Mouse (Mus musculus) heart, embryonic 12.5 days (tissue): ENCODE data around the gene Kxd1. TPM values are rescaled to one million over a fixed set of nuclear protein-coding genes. Genes with fewer than 3 reads are reported as not detected.

Source experiments
- ATAC-seq: fragments of 200-750 bp; cut with Nextera tagmentation; 2 replicates; pipeline ENCODE4 v1.8.0; 2017; ENCODE audit warnings: moderate TSS enrichment, moderate library complexity; ENCODE audit not compliant: insufficient number of reproducible peaks, low FRiP score
- H3K27ac ChIP-seq: fragments of 300-500 bp; sonication (generic); 2 replicates; pipeline ENCODE4 v1.5.1; 2016; ENCODE audit warnings: mild to moderate bottlenecking, moderate library complexity; ENCODE audit not compliant: poor library complexity, severe bottlenecking
- H3K27me3 ChIP-seq: fragments of 300-500 bp; sonication (generic); replicated peaks from 2 replicates; pipeline ENCODE4 v1.6.1; 2016; ENCODE audit warnings: mild to moderate bottlenecking, moderate library complexity
- H3K36me3 ChIP-seq: fragments of 300-500 bp; sonication (generic); 2 replicates; pipeline ENCODE4 v1.6.1; 2016; ENCODE audit warnings: mild to moderate bottlenecking, moderate library complexity
- H3K4me1 ChIP-seq: fragments of 300-500 bp; sonication (generic); replicated peaks from 2 replicates; pipeline ENCODE4 v1.6.1; 2016; ENCODE audit warnings: mild to moderate bottlenecking
- H3K4me2 ChIP-seq: fragments of 300-500 bp; sonication (generic); 2 replicates; pipeline ENCODE4 v1.6.1; 2016; ENCODE audit warnings: mild to moderate bottlenecking, moderate library complexity
- H3K4me3 ChIP-seq: fragments of 300-500 bp; sonication (generic); 2 replicates; pipeline ENCODE4 v1.5.1; 2016; ENCODE audit warnings: mild to moderate bottlenecking
- H3K9ac ChIP-seq: fragments of 300-500 bp; sonication (generic); 2 replicates; pipeline ENCODE4 v1.6.1; 2016; ENCODE audit warnings: mild to moderate bottlenecking, moderate library complexity
- H3K9me3 ChIP-seq: fragments of 300-500 bp; sonication (generic); replicated peaks from 2 replicates; pipeline ENCODE4 v1.6.1; 2016; ENCODE audit warnings: mild to moderate bottlenecking, moderate library complexity
- WGBS: fragments of 180-500 bp; shearing (Covaris S2); methylation state at CpG from one replicate; pipeline ENCODE4 v1.1.7; 2016; 5-methylcytosine and 5-hydroxymethylcytosine counted together
- polyA plus RNA-seq: library from polyadenylated mRNA; unstranded; fragments of >200 nt; fragmentation: Nextera tagmentation; extraction: Ambion mirVana; gene quantifications from 2 replicates; pipeline ENCODE4 v1.2.1, GENCODE M21; 2016

The Kxd1 gene
- polyA plus RNA-seq, 1 experiment from 2014 or later, result 64.2 TPM

DNA sequence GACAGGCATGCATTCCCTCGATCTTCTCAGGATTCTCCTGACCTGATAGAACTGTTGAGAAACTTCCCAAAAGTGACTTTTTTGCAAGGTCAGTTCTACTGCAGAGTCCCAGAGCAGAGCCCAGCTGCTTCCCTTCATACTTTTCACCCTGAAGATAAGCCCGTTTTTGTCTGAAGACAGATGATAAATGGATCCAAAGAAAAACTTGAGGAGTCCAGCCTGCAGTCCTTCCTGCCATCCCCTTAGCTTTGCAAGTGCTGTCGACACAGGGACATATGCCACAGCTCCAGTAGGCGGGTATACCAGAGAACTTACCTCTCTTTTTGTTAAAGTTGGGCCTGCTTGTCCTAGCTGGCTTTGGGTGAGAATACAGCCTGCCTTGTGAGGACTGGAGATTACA, 33.6 kb upstream of the Kxd1 start:
- ATAC-seq, result no peak

DNA sequence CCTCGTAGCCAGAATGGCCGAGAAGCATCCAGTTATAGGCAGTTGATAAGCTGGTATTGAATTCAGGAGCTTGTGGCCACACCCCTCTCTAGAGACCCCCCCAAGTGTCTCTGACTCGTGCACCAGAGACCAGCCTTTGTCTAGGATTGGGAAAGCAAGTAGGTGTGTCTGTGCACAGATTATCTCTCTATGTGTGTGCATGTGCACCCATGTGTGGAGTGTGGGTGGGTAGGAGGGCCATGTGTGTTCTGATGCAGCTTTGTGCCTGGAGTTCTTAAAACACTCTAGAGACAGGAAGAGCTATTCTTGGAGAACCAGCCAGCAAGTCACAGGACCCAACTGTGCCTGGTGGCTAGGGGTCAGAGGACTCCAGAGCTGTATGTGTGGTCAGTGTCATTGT, 32.8 kb upstream of the Kxd1 start:
- Histone ChIP-seq H3K9me3 (no peaks in the 10 kb centered on the region), H3K4me3 (no peak overlapping the region), H3K27me3 (no peaks in the 10 kb centered on the region), H3K36me3 (0 out of 2 replicates have a peak, but pooled peaks cover 4% of the 10 kb centered on the region), H3K4me1 (peaks cover 79% of the 10 kb centered on the region), H3K27ac (peak overlapping the region; percentile 79), H3K4me2 (peak overlapping the region; percentile 11; the same call in 1 of the 2 replicates), H3K9ac (peak overlapping the region; percentile 11; the same call in 1 of the 2 replicates)
- 0 out of 2 replicates have a peak, but pooled peaks have one; percentile 1 for ATAC-seq
- 31% methylated on average over 3 of the region's 3 CpGs for WGBS

More for the DNA sequence above, 33.6 kb upstream of the Kxd1 start:
- Histone ChIP-seq H3K27me3 (no peaks in the 10 kb centered on the region), H3K27ac (peak overlapping the region; percentile 79), H3K9ac (peak overlapping the region; percentile 6), H3K9me3 (no peaks in the 10 kb centered on the region), H3K36me3 (no peaks in the 10 kb centered on the region), H3K4me1 (peaks cover 85% of the 10 kb centered on the region), H3K4me3 (no peak overlapping the region), H3K4me2 (no peak overlapping the region)
- WGBS, result 24% methylated on average over 4 of the region's 4 CpGs

DNA sequence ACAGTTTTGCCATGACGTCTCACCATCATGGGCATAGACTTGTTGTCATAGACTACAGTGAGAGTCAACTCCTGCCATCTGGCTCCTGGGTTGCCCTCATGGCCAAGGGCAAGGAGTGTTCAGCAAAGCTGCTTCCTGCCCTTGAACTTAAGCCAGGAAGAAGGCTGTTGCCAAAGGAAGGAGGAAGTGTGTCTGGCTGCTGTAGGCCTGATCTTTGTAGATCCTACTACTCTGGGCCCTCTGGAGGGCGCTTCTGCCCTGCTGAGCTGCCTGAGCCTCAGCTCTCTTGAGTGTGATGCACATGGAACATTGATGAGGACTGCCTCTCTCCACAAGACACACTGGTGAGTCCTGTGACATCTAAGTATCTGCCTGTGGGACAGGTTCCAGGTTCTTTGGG, 32.3 kb upstream of the Kxd1 start:
- H3K27me3 ChIP-seq, result no peaks in the 10 kb centered on the region
- 73% methylated on average over 2 of the region's 2 CpGs for WGBS
- no peaks in the 10 kb centered on the region for H3K9me3 ChIP-seq
- no peak for ATAC-seq
- H3K4me1 ChIP-seq, result peaks cover 78% of the 10 kb centered on the region
- H3K36me3 ChIP-seq, result 0 out of 2 replicates have a peak, but pooled peaks cover 4% of the 10 kb centered on the region
- no peak overlapping the region for H3K4me3 ChIP-seq
- H3K27ac ChIP-seq, result peak overlapping the region; percentile 79; the same call in 1 of the 2 replicates
- H3K9ac ChIP-seq, result 0 out of 2 replicates have a peak overlapping the region, but pooled peaks have one; percentile 11
- H3K4me2 ChIP-seq, result no peak overlapping the region

DNA sequence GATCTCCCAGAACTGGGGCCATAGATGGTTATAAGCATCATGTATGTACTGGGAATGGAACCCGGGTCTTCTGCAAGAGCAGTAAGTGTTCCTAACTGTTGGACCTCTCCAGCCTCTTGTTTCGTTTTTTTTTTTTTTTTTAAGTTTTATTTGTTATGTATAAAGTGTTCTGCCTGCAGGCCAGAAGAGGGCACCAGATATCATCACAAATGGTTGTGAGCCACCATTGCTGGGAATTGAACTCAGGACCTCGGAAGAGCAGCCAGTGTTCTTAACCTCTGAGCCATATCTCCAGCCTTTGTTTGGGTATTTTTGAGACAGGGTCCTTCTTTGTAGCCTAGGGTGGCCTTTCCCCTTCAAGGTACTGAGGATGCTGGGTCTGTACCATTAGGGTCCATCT, 31.2 kb upstream of the Kxd1 start:
- WGBS, result 74% methylated on average over 3 of the region's 3 CpGs
- no peak for ATAC-seq
- Histone ChIP-seq H3K27ac (0 out of 2 replicates have a peak overlapping the region, but pooled peaks have one; percentile 60), H3K4me2 (no peak overlapping the region), H3K4me3 (no peak overlapping the region), H3K27me3 (no peaks in the 10 kb centered on the region), H3K4me1 (peaks cover 77% of the 10 kb centered on the region), H3K9me3 (no peaks in the 10 kb centered on the region), H3K9ac (no peak overlapping the region), H3K36me3 (0 out of 2 replicates have a peak, but pooled peaks cover 4% of the 10 kb centered on the region)

DNA sequence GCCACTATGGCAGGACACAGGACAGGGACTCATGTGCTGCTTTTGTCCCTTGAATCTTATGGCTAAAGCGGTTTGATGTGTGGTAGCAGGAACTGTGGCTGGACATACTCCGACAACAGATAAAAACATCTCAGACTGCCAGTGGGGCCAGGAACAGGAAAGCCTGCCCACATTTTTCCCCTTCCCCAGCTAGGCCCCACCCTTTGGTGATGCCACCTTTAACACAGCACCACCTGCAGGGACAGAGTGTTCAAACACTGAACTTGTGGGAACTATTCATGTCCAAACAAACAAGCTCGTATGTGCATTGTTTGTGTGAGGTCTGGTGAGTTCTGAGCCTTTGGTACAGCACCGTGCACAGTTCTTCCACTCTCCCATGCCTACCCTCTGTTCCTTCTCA, 30.6 kb upstream of the Kxd1 start:
- no peaks in the 10 kb centered on the region for H3K9me3 ChIP-seq
- ATAC-seq, result no peak
- H3K4me2 ChIP-seq, result no peak overlapping the region
- no peaks in the 10 kb centered on the region for H3K27me3 ChIP-seq
- WGBS, result 38% methylated on average over 4 of the region's 4 CpGs
- peak overlapping the region; percentile 60; the same call in 1 of the 2 replicates for H3K27ac ChIP-seq
- H3K36me3 ChIP-seq, result 0 out of 2 replicates have a peak, but pooled peaks cover 4% of the 10 kb centered on the region
- peak overlapping the region; percentile 42; the same call in 1 of the 2 replicates for H3K9ac ChIP-seq
- peaks cover 80% of the 10 kb centered on the region for H3K4me1 ChIP-seq
- H3K4me3 ChIP-seq, result no peak overlapping the region

DNA sequence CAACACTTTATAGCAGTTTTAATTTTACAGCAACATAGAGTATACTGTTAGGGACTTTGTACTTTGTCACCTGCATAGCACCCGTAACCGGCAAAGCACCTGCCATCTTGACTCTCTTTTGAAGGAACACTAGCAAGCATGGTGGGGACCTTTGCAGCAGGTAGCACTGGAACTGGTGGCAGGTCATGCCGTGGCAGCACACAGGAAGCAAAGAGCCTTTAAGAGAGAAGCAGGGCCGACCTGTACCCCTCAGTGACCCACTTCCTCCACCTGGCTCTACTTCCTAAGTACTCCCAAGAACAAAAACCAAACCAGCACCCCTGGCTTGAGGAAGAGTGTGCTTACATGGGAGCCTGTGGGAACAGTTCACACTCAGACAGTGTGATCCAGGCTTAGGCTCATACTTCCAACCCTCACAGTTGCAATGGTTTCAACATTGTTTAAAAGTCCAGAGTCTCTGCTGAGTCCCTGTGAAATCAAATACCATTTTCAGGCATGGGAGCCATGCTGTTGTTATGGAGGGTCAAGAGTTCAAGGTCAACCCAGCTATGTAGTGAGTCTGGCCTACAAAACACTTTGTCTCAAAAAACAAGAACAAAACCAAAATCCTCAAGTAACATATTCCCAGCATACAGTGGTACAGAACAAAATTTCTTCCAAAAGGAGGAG, 27.5 kb upstream of the Kxd1 start:
- WGBS, result 91% methylated on average over 4 of the region's 4 CpGs
- H3K27me3 ChIP-seq, result no peaks in the 10 kb centered on the region
- H3K9me3 ChIP-seq, result no peaks in the 10 kb centered on the region
- H3K9ac ChIP-seq, result no peak overlapping the region
- no peak for ATAC-seq
- no peak overlapping the region for H3K4me3 ChIP-seq
- H3K27ac ChIP-seq, result no peak overlapping the region
- H3K36me3 ChIP-seq, result 0 out of 2 replicates have a peak, but pooled peaks cover 4% of the 10 kb centered on the region
- H3K4me1 ChIP-seq, result peaks cover 77% of the 10 kb centered on the region
- H3K4me2 ChIP-seq, result no peak overlapping the region

DNA sequence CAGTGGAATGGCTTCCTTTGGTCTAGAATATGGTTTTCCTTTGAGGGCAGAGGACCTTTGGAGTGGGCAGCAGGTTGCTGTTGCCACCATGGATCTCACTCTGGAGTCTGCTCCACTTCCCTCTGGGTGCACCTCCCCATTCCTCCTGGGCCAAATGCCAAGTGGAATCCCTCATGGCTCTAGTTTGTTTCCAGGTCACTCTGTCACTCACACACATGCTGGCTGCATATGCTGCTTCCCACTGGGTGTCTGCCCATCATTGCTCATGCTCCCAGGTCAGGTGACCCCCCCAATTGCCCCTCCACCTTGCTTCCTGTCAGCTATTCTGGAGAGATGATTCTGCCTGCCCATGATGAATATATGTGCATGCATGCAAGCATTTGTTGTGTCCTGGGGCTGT, 26.0 kb upstream of the Kxd1 start:
- Histone ChIP-seq H3K4me1 (peaks cover 65% of the 10 kb centered on the region), H3K9me3 (no peaks in the 10 kb centered on the region), H3K4me2 (no peak overlapping the region), H3K4me3 (no peak overlapping the region), H3K36me3 (peaks cover 4% of the 10 kb centered on the region; the same call in 1 of the 2 replicates), H3K27me3 (no peaks in the 10 kb centered on the region), H3K9ac (no peak overlapping the region; the same call in 1 of the 2 replicates), H3K27ac (peak overlapping the region; percentile 75)
- ATAC-seq, result 0 out of 2 replicates have a peak, but pooled peaks have one; percentile 30

DNA sequence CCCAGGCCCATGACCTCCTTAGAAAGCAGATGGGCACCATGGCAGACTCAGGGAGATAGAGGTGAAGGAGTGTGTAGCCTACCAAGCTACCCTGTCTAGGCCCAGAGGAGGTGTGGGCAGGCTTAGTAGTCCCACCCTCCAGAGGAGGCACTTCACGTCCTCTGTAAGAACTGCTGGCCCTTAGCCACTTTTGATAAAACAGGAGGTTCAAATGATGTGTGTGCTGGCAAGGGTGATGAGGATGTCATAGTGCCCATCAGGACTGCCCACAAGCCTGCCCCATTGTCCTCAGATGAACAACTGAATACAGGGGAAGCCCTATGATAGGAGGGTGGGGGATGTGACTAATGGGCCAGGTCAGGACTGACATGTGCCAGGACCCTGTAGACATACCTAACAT, 25.1 kb upstream of the Kxd1 start:
- Histone ChIP-seq H3K36me3 (peaks cover 4% of the 10 kb centered on the region; the same call in 1 of the 2 replicates), H3K27me3 (no peaks in the 10 kb centered on the region), H3K9me3 (no peaks in the 10 kb centered on the region), H3K4me3 (no peak overlapping the region), H3K27ac (peak overlapping the region; percentile 75; the same call in 1 of the 2 replicates), H3K4me2 (no peak overlapping the region), H3K9ac (0 out of 2 replicates have a peak overlapping the region, but pooled peaks have one; percentile 46), H3K4me1 (peaks cover 64% of the 10 kb centered on the region)
- ATAC-seq, result peak; percentile 29; the same call in 1 of the 2 replicates
- 4% methylated on average over 1 of the region's 1 CpGs for WGBS

DNA sequence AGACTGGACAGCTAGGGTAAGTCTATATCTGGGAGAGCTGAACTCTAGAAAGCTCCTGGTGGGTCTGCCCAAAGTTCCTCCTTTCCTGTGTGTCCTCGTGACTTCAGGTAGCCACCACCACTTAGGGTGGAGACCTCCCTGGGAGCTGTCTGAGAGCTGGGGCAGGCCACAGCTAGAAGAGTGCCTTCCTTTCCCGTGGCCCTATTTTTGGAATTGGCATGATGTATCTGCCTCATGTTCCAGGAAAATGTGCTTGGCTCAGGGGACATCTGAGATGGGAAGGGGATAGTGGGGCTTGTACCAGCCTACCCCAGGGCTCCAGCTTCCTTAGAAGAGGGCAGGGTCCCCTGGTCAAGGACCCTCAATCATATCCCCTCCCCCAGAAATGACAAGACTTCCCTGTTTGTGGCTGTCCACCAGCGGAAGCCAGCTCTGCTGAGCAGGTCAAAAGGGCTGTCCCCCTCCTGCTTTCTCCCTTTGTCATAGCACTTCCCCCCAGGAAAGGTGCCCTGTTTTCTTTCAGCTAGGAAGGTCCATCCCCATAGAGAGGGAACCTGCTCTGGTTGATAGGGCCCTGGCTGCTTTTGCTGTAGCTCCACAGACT, 23.9 kb upstream of the Kxd1 start:
- no peaks in the 10 kb centered on the region for H3K27me3 ChIP-seq
- H3K36me3 ChIP-seq, result peaks cover 4% of the 10 kb centered on the region; the same call in 1 of the 2 replicates
- H3K4me2 ChIP-seq, result peak overlapping the region; percentile 10; the same call in 1 of the 2 replicates
- 38% methylated on average over 3 of the region's 3 CpGs for WGBS
- no peaks in the 10 kb centered on the region for H3K9me3 ChIP-seq
- no peak overlapping the region for H3K4me3 ChIP-seq
- H3K9ac ChIP-seq, result no peak overlapping the region
- H3K27ac ChIP-seq, result peak overlapping the region; percentile 49
- peaks cover 60% of the 10 kb centered on the region for H3K4me1 ChIP-seq
- 0 out of 2 replicates have a peak, but pooled peaks have one; percentile 17 for ATAC-seq

DNA sequence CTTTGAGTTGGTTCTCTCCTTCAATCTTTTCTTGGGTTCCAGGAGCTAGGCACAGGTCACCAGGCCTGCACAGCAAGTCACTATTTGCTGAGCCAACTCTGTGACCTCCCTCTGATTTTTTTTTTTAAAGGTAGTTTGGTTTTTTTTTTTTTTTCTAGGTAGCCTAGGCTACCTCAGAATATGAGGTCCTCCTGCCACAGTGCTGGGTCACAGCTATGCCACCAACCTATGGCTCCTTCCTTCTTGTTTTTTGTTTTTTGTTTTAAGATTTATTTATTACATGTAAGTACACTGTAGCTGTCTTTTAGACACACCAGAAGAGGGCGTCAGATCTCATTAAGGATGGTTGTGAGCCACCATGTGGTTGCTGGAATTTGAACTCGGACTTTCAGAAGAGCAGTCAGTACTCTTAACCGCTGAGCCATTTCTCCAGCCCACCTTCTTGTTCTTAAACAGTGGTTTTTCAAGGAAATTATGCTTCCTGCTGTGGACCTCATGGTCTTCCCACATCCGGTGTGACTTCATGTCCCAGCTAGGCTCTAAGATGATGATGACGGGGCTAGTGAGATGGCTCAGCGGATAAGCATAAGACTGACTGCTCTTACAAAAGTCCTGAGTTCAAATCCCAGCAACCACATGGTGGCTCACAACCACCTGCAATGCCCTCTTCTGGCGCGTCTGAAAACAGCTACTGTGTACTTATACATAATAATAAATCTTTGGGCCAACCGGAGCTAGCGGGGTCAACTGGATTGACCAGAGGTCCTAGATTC, 21.8 kb upstream of the Kxd1 start:
- Histone ChIP-seq H3K27ac (no peak overlapping the region), H3K9me3 (no peaks in the 10 kb centered on the region), H3K9ac (no peak overlapping the region), H3K4me3 (no peak overlapping the region), H3K4me1 (peaks cover 66% of the 10 kb centered on the region), H3K4me2 (no peak overlapping the region), H3K27me3 (no peaks in the 10 kb centered on the region), H3K36me3 (peaks cover 4% of the 10 kb centered on the region; the same call in 1 of the 2 replicates)
- no peak for ATAC-seq
- WGBS, result 88% methylated on average over 10 of the region's 10 CpGs
